Mouse (Mus musculus) ovary, adult 18-20 months (tissue): Measurements from ENCODE around the gene Ttyh2.

ENCODE experiments used
- DNase-seq: peaks from one replicate; pipeline ENCODE4 v3.0.0; 2022; ENCODE audit warnings: low spot score, mixed read lengths

Ttyh2 gene

GRCm38 (mm10) chr11:114675341-114675825, at the start of gene Ttyh2:
Ttyh2 (plus strand) TSS chr11:114675431.
- DNase-seq, result peak; percentile 85

- no peak for DNase-seq
Measured at GRCm38 (mm10) chr11:114626071-114626690, 49.0 kb upstream of the Ttyh2 start.

GRCm38 (mm10) chr11:114627036-114627435, 48.2 kb upstream of the Ttyh2 start:
- DNase-seq, result peak; percentile 25

GRCm38 (mm10) chr11:114628032-114628431, 47.2 kb upstream of the Ttyh2 start:
- DNase-seq, result no peak

GRCm38 (mm10) chr11:114630044-114630443, 45.2 kb upstream of the Ttyh2 start:
- DNase-seq, result no peak

GRCm38 (mm10) chr11:114632266-114632665, 43.0 kb upstream of the Ttyh2 start:
- no peak for DNase-seq

GRCm38 (mm10) chr11:114636292-114636691, 38.9 kb upstream of the Ttyh2 start:
- DNase-seq, result peak; percentile 30

GRCm38 (mm10) chr11:114636727-114637505, 38.3 kb upstream of the Ttyh2 start:
- no peak for DNase-seq

- DNase-seq, result no peak
Measured at GRCm38 (mm10) chr11:114638647-114639290, 36.5 kb upstream of the Ttyh2 start.

GRCm38 (mm10) chr11:114639681-114640103, 35.5 kb upstream of the Ttyh2 start:
- no peak for DNase-seq

- no peak for DNase-seq
Measured at GRCm38 (mm10) chr11:114640658-114641057, 34.6 kb upstream of the Ttyh2 start.

GRCm38 (mm10) chr11:114641136-114641535, 34.1 kb upstream of the Ttyh2 start:
- DNase-seq, result no peak

- no peak for DNase-seq
Measured at GRCm38 (mm10) chr11:114642184-114642583, 33.0 kb upstream of the Ttyh2 start.

GRCm38 (mm10) chr11:114642926-114643325, 32.3 kb upstream of the Ttyh2 start:
- no peak for DNase-seq

GRCm38 (mm10) chr11:114644122-114644521, 31.1 kb upstream of the Ttyh2 start:
- DNase-seq, result no peak

- DNase-seq, result no peak
Measured at GRCm38 (mm10) chr11:114649510-114649909, 25.7 kb upstream of the Ttyh2 start.

GRCm38 (mm10) chr11:114652531-114652930, 22.7 kb upstream of the Ttyh2 start:
- DNase-seq, result no peak

- DNase-seq, result no peak
Measured at GRCm38 (mm10) chr11:114653664-114654063, 21.6 kb upstream of the Ttyh2 start.

- no peak for DNase-seq
Measured at GRCm38 (mm10) chr11:114654552-114654951, 20.7 kb upstream of the Ttyh2 start.

- no peak for DNase-seq
Measured at GRCm38 (mm10) chr11:114655350-114656008, 19.8 kb upstream of the Ttyh2 start.

- DNase-seq, result no peak
Measured at GRCm38 (mm10) chr11:114656994-114657644, 18.1 kb upstream of the Ttyh2 start.

GRCm38 (mm10) chr11:114657737-114658136, 17.5 kb upstream of the Ttyh2 start:
- no peak for DNase-seq
